Mouse (Mus musculus): ENCODE data around the gene Clmp.
A peak's percentile ranks its signal among the peaks of the same experiment; 100 is the strongest.
"Not testable (repeated sequence)": the region's sequence is repeated elsewhere in the genome, so short reads cannot be mapped to it uniquely, and the experiment has no call there.

Clmp gene

DNA sequence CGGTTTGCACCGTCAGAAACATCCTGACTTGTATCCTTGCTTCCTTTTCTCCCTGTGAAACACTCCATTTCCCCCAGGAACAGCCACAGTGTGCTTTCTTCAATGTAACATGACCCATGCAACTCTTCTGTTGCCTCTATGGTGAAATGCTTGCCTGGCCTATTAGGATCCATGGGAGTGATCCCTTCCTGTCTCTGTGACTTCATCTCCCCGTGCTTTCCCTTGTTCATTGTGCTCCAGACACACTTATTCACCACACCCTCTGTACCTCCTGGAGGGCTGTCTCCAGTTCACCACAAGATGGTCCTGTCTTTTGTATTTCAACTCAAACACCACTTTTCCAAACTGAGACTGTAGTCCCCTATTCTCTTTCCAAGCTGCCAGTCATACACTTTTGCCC lies 94.3 kb downstream of the Clmp start:
- DNase-seq = no peak

DNA sequence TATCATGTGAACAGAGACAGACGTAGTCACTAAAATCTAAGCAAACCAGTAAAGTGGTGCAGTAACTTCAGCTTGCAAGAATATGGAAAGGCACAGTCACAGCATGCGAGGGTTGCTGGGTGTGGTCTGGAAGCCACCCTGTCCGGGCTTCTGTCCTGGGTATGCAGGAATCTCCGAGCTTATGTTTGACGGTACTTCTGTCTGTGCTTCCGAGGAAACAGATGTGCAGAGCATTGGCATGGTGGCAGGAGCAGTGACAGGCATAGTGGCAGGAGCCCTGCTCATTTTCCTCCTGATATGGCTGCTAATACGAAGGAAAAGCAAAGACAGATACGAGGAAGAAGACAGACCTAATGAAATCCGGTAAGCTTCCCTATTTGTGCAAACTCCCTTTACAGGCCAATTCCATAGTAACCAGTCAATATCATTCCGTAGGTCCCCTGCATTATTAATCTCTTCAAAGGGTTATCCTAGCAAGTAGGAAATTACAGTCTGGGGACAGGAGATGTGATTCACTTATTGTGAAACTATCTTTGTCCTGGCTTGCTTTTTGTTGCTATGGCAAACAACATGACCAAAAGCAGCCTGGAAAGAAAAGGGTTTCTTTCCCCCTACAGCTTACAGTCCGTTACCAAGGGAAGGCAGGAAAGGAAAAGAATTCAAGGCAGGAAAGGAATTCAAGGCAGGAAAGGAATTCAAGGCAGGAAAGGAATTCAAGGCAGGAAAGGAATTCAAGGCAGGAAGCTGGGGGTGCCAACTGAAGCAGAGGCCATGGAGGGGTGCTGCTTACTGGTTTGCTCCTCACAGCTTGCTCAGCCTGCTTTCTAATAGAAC lies 95.3 kb downstream of the Clmp start:
- no peak for DNase-seq

DNA sequence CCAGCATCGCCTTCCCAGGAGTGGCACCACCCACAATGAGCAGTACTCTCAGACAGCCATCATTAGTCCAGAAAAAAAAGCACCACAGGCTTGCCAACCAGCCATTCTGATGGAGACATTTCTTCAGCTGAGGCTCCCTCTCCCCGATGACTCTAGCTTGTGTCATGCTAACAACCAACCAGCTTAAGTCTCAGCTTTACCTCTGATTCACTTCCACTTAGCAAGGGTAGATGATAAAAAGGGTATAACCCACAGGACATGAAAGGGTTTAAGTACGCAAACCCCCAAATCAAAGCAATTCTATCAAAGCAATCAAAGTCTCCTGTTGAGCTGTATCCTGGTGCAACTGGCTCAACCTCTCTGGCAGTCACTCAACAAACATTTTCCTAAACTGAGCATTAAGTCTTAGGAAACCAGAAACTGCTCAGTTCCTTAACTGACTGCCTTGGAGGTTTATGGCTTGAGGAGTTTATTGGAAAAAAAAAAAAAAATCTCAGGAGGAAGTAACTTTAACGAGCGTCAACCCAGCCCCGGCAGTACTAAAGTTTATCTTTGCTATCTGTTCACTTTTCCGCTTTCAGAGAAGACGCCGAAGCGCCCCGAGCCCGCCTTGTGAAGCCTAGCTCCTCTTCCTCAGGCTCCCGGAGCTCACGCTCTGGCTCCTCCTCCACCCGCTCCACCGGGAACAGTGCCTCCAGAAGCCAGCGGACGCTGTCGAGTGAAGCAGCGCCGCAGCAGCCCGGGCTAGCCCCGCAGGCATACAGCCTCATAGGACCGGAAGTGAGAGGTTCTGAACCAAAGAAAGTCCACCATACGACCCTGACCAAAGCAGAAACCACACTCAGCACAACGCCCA lies 96.2 kb downstream of the Clmp start:
- no peak for DNase-seq

DNA sequence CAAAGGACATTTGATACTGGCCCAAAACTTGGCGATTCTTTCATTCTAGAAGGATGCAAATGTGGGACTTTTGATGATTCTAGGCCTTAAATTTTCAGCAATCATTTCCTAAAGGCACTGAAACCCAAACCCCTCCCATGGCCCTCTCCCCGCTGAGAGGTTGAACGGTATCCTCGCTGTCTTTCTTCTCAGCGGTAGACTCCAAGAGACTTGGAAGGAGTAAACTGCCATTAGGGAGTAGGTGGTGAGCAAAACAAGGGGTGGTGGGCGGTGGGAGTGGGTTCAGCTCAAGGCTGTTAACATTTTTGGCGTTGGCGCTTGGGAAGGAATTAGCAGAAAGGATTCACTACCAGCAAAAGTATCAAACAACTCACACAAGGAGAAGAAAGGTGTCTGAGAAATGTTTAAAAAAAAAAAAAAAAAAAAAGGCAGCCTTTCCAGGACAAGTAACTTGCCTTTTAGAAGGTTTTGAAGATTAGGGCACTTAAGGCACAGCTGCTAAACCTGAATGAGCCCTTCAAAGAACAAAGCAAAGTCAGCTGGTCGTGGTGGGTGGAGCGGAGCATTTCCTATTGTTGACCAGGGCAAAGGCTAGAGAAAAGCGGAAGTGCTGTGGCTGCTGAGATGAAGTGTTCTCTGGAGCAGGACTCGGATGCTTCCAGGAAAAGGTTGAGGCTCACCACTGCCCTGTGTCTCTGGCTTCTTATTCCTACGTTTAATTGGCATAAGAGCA lies 98.0 kb downstream of the Clmp start:
- no peak for DNase-seq

DNA sequence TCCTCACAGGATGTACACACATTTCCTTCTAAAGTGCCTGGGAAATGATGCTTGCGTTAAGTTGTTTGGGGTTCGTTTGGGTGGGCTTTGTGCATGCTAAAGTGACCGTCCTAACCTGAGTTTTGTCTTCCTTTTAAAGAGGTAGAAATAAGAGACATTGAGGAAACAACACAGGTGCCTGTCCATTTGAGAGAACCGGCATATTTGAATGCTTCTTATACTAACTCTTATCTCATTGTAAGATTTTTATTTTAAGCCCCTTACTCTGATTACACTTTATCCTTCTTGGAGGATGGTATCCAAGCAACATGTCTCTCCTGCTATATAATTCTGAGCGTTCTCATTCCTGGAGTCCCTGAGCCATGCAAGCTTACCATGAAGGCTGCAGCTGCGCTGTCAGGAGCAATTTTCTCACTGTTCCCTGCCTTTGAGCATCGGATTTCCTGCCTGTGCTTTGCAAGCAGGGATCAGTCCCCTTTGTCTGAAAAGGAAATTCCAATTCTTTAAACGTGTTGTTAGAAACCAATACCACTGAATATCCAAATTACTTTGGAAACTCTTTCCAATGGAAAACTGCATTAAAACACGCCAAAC lies 98.7 kb downstream of the Clmp start:
- DNase-seq = no peak

DNA sequence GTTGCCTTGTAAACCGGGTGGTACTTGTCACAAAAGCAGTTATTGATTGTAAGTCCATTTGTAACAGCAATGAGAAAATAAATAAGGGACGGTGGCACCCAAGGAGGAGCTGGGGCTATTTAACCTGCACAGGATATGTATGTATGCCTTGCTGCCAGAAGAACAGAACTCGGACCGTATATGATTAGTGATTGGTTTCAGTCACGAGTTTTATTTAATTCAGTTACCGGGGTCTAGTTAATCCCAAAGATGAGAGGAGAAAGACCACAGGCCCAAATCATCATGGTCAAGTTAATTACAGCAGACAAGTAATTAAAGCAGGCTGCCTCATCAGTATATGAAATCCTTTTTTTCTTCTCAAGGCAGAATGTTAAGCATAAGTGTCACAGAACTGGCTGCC lies 99.7 kb downstream of the Clmp start:
- no peak for DNase-seq

DNA sequence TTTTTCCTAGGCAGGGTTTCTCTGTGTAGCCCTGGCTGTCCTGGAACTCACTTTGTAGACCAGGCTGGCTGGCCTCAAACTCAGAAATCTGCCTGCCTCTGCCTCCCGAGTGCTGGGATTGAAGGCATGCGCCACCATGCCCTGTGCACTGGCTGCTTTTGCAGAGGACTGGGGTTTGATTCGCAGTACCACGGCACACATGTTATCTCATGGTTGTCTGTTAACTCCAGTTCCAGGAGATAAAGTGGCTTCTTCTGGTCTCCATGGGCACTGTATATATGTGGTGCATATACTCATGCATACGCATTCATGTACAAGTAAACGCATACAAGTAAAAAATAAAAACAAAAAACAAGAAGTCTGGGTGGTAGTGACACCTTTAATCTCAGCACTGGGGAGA lies 101.1 kb downstream of the Clmp start:
- not testable (repeated sequence) for DNase-seq

DNA sequence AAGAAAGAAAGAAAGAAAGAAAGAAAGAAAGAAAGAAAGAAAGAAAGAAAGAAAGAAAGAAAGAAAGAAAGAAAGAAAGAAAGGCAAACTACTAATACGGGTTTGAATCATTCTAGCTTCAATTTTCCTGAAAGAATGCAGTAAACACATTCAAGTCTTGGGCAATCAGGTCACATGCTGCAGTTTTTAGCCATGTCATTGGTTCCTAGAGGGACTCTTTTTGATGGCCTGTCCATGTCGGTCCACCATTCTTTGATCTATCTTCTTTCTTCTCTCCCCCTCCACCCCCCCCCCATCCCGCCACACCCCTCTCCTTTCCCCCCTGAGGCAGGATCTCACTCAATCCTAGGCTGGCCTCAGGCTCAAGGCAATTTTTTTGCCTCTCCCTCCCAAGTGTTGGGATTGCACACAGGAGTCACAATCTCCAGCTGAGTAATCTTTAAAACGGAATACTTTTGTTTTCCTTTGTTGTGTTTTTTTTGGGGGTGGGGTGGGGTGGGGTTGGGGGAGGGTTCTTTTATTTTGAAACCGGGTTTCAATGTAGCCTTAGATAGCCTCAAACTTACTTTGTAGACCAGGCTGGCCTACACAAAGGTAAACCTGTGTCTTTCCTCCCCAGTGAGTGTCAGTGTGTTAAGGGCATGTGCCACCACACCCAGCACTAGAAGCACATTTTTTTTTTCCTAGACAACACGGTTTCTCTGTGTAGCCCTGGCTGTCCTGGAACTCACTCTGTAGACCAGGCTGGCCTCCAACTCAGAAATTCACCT lies 106.3 kb downstream of the Clmp start:
- DNase-seq = no peak

DNA sequence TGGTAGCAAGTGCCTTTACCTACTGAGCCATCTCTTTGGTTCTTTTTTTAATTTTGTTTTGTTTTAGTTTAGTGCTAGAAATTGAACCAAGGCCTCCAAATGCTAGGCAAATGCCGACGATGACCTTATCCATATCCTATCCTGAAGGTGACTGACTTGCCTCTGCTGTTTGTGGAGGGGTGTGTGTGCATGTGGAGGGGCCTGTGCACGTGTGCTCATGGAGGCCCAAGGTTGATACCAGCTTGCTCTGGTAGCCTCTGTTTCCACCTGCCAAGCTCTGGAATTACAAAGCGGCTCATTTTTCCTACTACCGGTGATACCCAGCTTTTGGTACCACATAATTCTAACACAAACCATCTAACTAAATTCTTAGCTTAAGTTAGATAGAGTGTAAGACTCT lies 107.8 kb downstream of the Clmp start:
- no peak for DNase-seq

DNA sequence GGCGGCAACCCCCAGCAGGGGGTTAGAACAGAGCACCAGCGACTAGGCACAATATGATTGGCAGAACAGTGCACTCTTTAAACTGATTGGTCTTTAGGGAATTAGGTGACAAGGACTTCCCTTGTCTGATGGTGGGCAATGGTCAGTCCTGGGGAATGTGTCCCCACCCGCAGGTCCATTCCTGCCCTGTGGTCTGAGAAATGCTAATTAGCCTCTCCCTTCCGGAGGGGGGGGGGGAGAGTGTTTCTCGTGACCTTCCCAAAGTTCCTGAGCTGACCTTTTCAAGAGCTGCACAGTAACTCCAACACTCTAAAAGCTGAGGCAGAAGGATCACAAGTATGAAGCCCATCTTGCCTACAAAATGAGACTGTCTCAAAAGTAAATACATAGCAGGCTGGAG lies 108.5 kb downstream of the Clmp start:
- no peak for DNase-seq

DNA sequence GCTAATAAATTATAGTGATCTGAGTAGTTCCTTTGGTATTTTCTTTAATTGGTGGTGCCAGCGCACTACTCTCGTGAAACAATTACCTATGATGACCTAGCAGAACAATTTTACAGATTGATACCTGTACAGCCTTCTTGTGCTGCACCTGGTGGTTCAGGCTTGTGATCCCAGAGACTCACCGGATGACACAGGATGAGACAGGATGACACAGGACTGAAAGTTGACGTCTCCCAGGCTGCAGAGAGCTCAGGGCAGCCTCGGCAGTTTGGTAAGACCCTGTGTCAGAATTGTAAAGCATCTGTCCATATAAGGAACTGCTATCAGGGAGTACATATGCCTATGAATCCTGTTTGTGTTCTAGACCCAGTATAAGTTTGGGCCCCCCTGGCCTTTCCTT lies 109.2 kb downstream of the Clmp start:
- no peak for DNase-seq

DNA sequence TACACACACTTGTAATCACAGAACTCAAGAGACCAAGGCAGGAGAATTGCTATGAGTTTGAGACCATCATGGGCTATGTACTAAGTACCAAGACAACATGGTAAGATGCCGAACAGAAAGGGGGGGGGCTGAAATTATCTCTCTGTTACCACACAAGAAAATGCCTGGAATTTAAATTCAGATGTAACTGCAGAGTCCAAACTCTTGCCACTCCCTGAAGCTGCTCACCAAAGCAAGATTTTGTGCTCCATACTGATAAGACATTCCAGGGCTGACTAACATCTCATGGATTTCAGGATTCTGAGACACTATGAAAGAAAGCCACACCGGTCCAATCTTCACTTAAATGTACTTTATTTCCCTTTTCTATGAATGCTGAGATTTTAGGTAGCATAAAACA lies 109.8 kb downstream of the Clmp start:
- DNase-seq = no peak

DNA sequence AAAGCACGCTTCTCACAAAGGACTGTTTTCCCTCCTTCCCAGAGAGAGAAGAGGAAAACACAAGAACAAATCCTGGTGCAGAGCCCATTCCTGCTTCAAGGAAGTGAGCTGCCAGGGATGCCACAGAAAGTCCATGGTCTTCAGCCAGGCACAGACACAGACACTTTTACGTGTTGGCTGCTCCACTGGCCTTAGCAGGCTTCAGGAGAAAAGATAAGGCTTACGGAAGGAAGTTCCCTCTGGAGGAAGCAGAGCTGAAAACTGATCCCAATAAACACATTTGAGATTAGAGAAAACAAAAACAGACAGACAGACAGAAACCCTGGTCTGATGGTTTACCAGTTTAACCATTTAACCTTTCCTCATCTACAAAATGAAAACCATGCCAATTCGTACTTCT lies 110.3 kb downstream of the Clmp start:
- no peak for DNase-seq

DNA sequence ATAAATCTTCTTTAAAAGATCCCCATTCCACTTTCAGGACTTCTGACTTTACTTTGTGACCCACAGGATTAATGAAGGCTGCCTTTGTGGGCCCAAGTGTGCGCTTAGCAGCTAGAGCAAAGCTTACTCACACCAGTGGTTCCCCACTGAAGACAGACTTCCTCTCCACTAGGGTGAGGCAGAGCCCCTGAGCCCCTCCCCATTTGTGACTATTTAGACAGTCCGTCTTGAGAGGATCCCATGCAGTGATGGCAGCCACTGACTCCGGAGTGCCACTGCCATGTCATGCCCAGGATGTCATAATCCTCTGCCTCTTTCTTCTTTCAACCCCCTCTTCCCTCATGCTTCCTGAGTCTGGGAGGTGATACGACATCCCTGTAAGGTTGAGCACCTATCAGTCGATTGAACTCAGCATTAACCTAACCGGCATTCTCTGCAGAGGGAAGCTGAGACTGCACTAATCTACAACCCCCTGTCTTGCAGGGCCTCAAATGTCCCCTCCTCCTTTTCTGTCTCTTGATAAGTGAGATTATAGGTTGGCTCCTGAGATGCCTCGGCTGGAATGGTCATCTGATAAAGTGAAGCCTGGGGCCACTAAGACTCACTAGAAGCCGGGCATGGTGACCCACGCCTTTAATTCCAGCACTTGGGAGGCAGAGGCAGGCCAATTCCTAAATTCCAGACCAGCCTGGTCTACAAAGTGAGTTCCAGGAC lies 112.6 kb downstream of the Clmp start:
- peak; percentile 52 for DNase-seq

DNA sequence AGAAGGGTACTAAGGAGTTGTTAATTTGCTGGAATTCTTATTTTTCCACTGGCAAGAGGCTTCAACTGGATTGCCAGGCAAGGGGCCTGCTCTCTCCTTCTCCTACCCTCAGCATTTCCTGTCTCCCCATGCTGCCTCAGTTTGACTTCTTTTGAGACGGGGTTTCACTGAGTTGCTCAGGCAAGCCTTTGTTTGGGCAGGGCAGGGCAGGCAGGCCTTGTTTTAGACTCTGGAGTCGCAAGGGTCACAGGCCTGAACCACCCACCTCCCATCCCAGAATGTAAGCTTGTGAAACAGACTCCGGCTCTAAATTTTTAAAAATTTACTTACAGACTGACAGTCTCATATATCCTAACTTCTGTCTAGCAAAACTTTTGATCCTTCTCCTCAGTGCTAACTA lies 113.3 kb downstream of the Clmp start:
- no peak for DNase-seq

DNA sequence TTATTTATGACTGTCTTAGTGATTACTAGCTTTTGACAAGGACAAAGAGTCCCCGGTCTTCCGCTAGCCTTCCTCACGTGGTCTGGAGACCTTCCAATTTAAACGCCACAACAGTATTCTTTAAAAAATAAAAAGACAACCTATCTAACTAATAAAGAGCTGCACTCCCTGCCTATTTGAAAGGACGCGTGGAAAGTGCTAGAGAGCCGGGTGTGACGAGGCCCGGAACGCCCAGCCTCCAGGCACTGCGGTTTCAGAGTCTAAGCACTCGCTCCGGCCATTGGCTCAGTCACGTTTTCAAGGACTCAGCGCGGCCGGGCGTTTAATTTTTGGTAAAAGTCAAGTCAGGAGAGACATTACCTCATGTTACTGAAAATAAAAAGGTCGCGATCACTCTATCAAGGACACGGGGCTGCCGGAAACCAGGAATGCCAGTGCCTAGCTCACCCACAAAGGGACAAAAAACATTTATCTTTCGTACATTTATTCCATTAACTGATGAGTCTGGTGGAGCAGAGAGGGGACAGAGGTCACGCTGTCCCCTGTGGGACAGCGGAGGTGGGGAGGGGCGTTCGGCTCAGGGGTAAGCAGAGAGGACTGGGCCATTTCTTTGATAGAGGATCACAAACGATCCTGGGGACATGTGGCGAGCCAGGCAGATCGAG lies 114.2 kb downstream of the Clmp start:
- peak; percentile 87 for DNase-seq

DNA sequence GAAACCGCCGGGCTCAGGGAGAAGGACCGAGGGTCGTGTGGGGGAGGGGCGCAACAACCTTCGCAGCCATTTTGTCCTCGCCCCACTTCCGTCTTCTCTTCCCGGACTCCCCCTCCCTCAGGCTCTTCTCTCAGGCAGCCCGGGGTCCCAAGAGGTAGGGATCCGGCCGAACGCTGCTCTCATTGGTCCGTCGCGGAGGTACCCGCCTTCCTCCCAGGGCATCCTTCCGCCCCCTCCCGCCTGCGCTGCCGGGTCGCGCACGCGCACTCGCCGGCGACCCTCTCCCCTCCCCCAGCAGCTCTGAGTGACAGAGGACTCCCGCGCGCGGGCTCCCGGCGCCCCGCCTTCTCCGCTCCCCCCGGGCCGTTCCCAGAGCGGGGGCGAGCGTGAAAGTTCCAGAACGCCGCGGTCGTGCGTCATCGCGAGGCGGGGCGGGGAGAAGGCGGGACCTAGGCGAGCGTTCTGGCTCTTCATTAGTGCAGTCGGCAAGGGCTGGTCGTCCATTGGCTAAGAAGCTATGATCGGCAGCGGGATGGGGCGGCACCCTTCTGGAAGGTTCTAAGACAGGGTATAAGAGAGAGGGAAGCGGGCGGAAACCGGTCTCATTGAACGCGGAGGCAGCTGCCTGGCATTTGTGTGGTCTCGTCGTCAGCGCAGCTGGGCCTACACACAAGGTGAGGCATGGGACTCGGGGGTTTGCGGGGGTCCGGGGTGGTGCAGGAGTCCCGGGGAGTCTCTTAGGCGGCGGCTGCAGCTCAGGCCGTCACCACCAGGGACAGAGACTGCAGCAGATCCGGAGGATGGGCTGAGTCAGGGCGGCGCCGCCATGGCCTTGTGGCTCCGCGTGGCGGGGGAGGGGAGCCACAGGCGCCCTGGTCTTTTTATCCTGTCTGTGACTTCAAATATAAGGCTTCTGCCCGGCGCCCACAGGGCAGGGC lies 115.2 kb downstream of the Clmp start, which contains the start of gene Hspa8:
TSS of gene Hspa8 (plus strand) at position 310 of the 938 bp plus-strand sequence.
- DNase-seq = peak; percentile 100

DNA sequence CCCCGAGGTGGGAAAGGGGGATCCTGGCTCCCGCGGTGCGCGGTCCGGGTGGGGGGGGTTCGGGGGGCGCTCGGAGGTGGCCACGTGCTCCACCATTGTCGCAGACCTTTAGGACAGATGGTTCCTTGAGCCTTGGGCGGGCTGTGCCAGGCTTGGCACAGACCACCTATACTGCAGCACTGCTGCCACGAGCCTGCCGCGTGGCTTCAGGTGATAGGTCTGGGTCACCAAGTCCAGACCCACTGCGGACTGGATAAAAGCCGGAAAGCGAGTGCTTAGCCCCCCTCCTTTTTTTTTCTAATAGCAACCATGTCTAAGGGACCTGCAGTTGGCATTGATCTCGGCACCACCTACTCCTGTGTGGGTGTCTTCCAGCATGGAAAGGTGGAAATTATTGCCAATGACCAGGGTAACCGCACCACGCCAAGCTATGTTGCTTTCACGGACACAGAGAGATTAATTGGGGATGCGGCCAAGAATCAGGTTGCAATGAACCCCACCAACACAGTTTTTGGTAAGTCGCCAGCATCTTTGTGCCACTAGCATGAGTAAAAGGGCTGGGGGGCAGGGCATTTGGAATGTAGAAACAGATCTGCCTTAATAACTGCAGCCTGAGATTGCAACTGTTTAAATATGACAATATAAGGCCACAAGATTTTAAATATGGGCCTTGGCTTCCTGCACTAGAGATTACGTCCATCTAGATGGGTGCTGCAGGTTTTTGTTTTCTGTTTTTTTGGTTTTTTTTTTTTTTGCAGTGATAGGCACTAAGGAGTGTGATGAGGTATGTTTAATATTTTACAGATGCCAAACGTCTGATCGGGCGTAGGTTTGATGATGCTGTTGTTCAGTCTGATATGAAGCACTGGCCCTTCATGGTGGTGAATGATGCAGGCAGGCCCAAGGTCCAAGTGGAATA lies 116.1 kb downstream of the Clmp start:
- DNase-seq = peak; percentile 86

DNA sequence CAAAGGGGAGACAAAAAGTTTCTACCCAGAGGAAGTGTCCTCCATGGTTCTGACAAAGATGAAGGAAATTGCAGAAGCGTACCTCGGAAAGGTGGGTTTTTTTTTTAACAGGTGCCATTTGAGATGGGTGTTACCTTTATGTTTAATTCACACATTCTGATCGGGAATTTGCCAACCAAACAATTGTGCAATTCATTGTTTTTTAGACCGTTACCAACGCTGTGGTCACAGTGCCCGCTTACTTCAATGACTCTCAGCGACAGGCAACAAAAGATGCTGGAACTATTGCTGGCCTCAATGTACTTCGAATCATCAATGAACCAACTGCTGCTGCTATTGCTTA lies 116.7 kb downstream of the Clmp start:
- peak; percentile 45 for DNase-seq

Measured in cerebellum, adult 9-10 months (tissue).